Mouse (Mus musculus) forebrain, embryonic 15.5 days (tissue): ENCODE results near the gene Mfap5. TPM values are rescaled to one million over a fixed set of nuclear protein-coding genes. Genes with fewer than 3 reads are reported as not detected.
A peak's percentile ranks its signal among the peaks of the same experiment; 100 is the strongest.
"Not testable (repeated sequence)": the region's sequence is repeated elsewhere in the genome, so short reads cannot be mapped to it uniquely, and the experiment has no call there.

Experiments
- ATAC-seq: fragments of 200-750 bp; cut with Nextera tagmentation; replicated peaks from 2 replicates; pipeline ENCODE4 v1.8.0; 2017; ENCODE audit warnings: mild to moderate bottlenecking, moderate TSS enrichment, moderate library complexity
- H3K27ac ChIP-seq: fragments of 300-500 bp; sonication (generic); replicated peaks from 2 replicates; pipeline ENCODE4 v1.5.1; 2015; ENCODE audit warnings: mild to moderate bottlenecking, inconsistent platforms
- H3K27me3 ChIP-seq: fragments of 300-500 bp; sonication (generic); 2 replicates; pipeline ENCODE4 v1.6.1; 2015; ENCODE audit warnings: inconsistent platforms
- H3K36me3 ChIP-seq: fragments of 300-500 bp; sonication (generic); 2 replicates; pipeline ENCODE4 v1.6.1; 2015; ENCODE audit warnings: mild to moderate bottlenecking, inconsistent platforms
- H3K4me1 ChIP-seq: fragments of 300-500 bp; sonication (generic); 2 replicates; pipeline ENCODE4 v1.6.1; 2015; ENCODE audit warnings: inconsistent platforms
- H3K4me2 ChIP-seq: fragments of 300-500 bp; sonication (generic); replicated peaks from 2 replicates; pipeline ENCODE4 v1.6.1; 2015; ENCODE audit warnings: mild to moderate bottlenecking, inconsistent platforms
- H3K4me3 ChIP-seq: fragments of 300-500 bp; sonication (generic); 2 replicates; pipeline ENCODE4 v1.5.1; 2015; ENCODE audit warnings: mild to moderate bottlenecking, inconsistent platforms
- H3K9ac ChIP-seq: fragments of 300-500 bp; sonication (generic); replicated peaks from 2 replicates; pipeline ENCODE4 v1.6.1; 2015; ENCODE audit warnings: mild to moderate bottlenecking, inconsistent platforms
- H3K9me3 ChIP-seq: fragments of 300-500 bp; sonication (generic); 2 replicates; pipeline ENCODE4 v1.6.1; 2016; ENCODE audit warnings: inconsistent platforms
- WGBS: fragments of 180-500 bp; shearing (Covaris S2); methylation state at CpG from one replicate; pipeline ENCODE4 v1.1.7; 2015; ENCODE audit warnings: mixed read lengths; 5-methylcytosine and 5-hydroxymethylcytosine counted together
- polyA plus RNA-seq: library from polyadenylated mRNA; unstranded; fragments of >200 nt; fragmentation: Nextera tagmentation; extraction: Ambion mirVana; gene quantifications from 2 replicates; pipeline ENCODE4 v1.2.1, GENCODE M21; 2015

Mfap5 gene
- polyA plus RNA-seq, result 0.72 and 1.8 TPM in 2 replicates

DNA sequence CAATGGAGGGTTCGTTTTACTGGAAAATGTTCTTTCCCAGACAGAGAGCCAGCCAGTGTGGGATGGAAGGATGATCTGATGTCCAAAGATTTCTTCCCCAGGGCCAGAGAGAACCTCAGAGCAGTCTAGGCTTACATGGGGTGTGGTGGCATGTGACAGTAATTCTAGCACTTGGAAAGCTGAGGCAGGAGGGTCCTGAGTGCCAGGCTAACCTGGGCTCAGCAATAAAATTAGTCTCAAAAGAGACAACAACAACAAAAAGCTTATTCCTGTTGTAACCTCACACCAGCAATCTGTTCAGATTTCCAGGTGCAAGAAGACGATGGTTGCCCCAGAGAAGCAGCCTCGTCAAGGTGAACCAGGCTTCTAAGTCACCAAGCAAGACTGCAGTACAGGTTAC, at the start of gene Mfap5:
TSS of gene Mfap5 (plus strand) at position 301 of the 400 bp plus-strand sequence.
- 88% methylated on average over 3 of the region's 3 CpGs for WGBS
- no peaks in the 10 kb centered on the region for H3K9me3 ChIP-seq
- H3K27me3 ChIP-seq, result no peaks in the 10 kb centered on the region
- no peak within 1 kb of the TSS for H3K4me3 ChIP-seq
- no peaks in the 10 kb centered on the region for H3K4me1 ChIP-seq
- H3K9ac ChIP-seq, result no peak within 1 kb of the TSS
- no peak within 1 kb of the TSS for H3K4me2 ChIP-seq
- ATAC-seq, result no peak
- H3K36me3 ChIP-seq, result no peaks in the 10 kb centered on the region
- H3K27ac ChIP-seq, result no peak within 1 kb of the TSS

DNA sequence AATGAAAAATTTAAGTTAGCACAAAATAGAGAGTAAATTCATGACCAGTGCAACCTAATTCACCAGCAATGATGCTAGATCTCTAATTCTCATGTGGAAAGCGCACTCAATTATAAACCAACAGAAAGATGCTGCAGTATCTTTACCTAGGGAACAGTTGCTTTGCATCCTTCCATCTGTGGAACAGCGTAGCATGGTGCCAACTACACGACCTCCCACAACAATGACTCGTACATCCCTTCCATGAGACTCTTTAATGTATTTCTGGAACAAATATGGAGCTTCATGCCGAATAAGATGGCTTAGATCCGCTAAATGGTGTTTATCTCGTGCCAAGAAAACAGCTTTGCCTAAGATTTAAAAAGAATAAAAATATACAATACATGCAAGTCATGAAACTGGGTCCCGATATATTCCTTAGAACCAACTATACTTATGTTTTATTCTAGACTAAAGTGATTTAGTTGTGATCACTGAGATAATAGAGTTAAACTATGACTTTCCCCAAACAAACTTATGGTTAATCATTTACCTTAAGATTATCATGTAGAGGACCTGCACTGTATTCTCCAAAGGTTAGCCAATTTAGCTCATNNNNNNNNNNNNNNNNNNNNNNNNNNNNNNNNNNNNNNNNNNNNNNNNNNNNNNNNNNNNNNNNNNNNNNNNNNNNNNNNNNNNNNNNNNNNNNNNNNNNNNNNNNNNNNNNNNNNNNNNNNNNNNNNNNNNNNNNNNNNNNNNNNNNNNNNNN, 46.5 kb upstream of the Mfap5 start:
- 90% methylated on average over 8 of the region's 8 CpGs for WGBS
- H3K9me3 ChIP-seq, result no peaks in the 10 kb centered on the region

GRCm38 (mm10) chr6:122466092-122466713, 39.4 kb upstream of the Mfap5 start:
- Histone ChIP-seq H3K4me2 (no peak overlapping the region), H3K4me1 (no peaks in the 10 kb centered on the region), H3K9me3 (no peaks in the 10 kb centered on the region), H3K27ac (no peak overlapping the region), H3K4me3 (no peak overlapping the region), H3K9ac (no peak overlapping the region), H3K36me3 (peaks cover 70% of the 10 kb centered on the region), H3K27me3 (no peaks in the 10 kb centered on the region)
- WGBS, result 59% methylated on average over 3 of the region's 3 CpGs
- ATAC-seq, result 0 out of 2 replicates have a peak, but pooled peaks have one; percentile 23

More for the DNA sequence above, 46.5 kb upstream of the Mfap5 start:
- no peak overlapping the region for H3K9ac ChIP-seq
- no peak overlapping the region for H3K4me2 ChIP-seq
- no peaks in the 10 kb centered on the region for H3K4me1 ChIP-seq
- ATAC-seq, result no peak
- H3K36me3 ChIP-seq, result peaks cover 68% of the 10 kb centered on the region
- H3K27ac ChIP-seq, result no peak overlapping the region
- no peak overlapping the region for H3K4me3 ChIP-seq
- no peaks in the 10 kb centered on the region for H3K27me3 ChIP-seq

DNA sequence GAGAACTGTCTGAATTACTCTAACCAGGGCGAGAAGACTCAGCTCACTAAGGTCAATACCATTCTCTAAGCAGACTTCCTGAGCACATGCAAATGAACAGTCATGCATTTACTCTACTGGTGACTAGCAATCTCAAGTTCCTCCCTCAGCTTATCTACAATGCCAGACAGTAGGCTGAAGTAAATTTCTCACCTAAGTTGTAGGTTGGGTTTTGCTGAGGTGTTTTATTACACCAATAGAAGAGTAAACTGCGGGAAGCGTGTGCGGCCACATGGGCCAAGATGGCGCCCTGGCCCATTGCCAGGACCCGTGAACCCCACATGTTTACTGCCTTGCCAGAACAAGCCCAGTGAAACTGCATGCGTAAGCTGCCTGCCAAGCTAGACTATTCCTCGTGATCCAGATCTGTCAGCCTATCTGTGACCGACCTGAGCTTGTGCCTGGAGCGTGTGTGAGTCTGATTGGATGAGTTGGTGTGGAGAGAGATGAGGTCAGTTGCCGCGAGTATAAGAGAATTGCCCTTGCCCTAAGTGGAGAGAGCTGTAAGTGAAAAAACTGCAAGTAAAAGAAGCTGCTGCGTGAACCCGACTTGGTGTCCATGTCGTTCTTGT, 36.5 kb upstream of the Mfap5 start:
- no peak for ATAC-seq
- peaks cover 64% of the 10 kb centered on the region for H3K36me3 ChIP-seq
- no peaks in the 10 kb centered on the region for H3K27me3 ChIP-seq
- H3K9me3 ChIP-seq, result no peaks in the 10 kb centered on the region
- H3K4me2 ChIP-seq, result no peak overlapping the region
- no peaks in the 10 kb centered on the region for H3K4me1 ChIP-seq
- 91% methylated on average over 15 of the region's 15 CpGs for WGBS
- no peak overlapping the region for H3K9ac ChIP-seq
- no peak overlapping the region for H3K27ac ChIP-seq
- no peak overlapping the region for H3K4me3 ChIP-seq

GRCm38 (mm10) chr6:122470240-122470639, 35.4 kb upstream of the Mfap5 start:
- H3K4me1 ChIP-seq, result no peaks in the 10 kb centered on the region
- peaks cover 60% of the 10 kb centered on the region for H3K36me3 ChIP-seq
- H3K27ac ChIP-seq, result no peak overlapping the region
- no peak overlapping the region for H3K4me2 ChIP-seq
- no peak overlapping the region for H3K4me3 ChIP-seq
- WGBS, result 92% methylated on average over 2 of the region's 2 CpGs
- H3K27me3 ChIP-seq, result no peaks in the 10 kb centered on the region
- ATAC-seq, result no peak
- H3K9me3 ChIP-seq, result no peaks in the 10 kb centered on the region
- no peak overlapping the region for H3K9ac ChIP-seq

DNA sequence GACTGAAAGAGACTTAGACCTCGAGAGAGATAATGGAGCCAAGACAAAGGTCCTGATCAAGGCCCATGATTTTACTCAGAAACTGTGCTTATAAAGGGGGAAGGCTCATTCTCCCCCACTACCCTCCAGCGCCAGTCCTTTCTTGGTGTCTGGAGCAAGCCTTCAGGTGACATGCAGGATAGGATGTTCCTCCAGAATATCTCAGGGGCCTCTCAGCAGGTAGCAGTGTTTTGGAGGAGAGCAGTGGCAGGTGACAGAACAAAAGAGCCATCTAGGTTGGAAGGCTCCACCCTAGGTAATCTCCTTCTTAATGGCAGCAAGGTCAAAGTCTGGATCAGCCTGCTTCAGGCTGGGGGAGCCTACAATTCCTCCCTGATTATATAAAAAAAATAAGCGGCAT, 34.2 kb upstream of the Mfap5 start:
- not testable (repeated sequence) for H3K9ac ChIP-seq, H3K4me3 ChIP-seq, ATAC-seq, H3K27ac ChIP-seq, H3K4me1 ChIP-seq, H3K9me3 ChIP-seq, H3K4me2 ChIP-seq, H3K27me3 ChIP-seq
- H3K36me3 ChIP-seq, result peaks cover 51% of the 10 kb centered on the region
- 94% methylated on average over 3 of the region's 3 CpGs for WGBS

GRCm38 (mm10) chr6:122478062-122478461, 27.6 kb upstream of the Mfap5 start:
- H3K27ac ChIP-seq, result no peak overlapping the region
- H3K36me3 ChIP-seq, result no peaks in the 10 kb centered on the region
- ATAC-seq, result no peak
- no peak overlapping the region for H3K9ac ChIP-seq
- no peaks in the 10 kb centered on the region for H3K27me3 ChIP-seq
- peaks cover 9% of the 10 kb centered on the region for H3K4me1 ChIP-seq
- 90% methylated on average over 3 of the region's 3 CpGs for WGBS
- H3K9me3 ChIP-seq, result no peaks in the 10 kb centered on the region
- no peak overlapping the region for H3K4me3 ChIP-seq
- no peak overlapping the region for H3K4me2 ChIP-seq

GRCm38 (mm10) chr6:122485401-122486296, 20.0 kb upstream of the Mfap5 start:
- no peaks in the 10 kb centered on the region for H3K9me3 ChIP-seq
- H3K27me3 ChIP-seq, result no peaks in the 10 kb centered on the region
- WGBS, result 1% methylated on average over 61 of the region's 91 CpGs
- H3K36me3 ChIP-seq, result no peaks in the 10 kb centered on the region
- peak; percentile 71 for ATAC-seq
- peak overlapping the region; percentile 65 for H3K4me2 ChIP-seq
- peak overlapping the region; percentile 99 for H3K27ac ChIP-seq
- peaks cover 33% of the 10 kb centered on the region for H3K4me1 ChIP-seq
- H3K9ac ChIP-seq, result peak overlapping the region; percentile 95
- H3K4me3 ChIP-seq, result peak overlapping the region; percentile 84

DNA sequence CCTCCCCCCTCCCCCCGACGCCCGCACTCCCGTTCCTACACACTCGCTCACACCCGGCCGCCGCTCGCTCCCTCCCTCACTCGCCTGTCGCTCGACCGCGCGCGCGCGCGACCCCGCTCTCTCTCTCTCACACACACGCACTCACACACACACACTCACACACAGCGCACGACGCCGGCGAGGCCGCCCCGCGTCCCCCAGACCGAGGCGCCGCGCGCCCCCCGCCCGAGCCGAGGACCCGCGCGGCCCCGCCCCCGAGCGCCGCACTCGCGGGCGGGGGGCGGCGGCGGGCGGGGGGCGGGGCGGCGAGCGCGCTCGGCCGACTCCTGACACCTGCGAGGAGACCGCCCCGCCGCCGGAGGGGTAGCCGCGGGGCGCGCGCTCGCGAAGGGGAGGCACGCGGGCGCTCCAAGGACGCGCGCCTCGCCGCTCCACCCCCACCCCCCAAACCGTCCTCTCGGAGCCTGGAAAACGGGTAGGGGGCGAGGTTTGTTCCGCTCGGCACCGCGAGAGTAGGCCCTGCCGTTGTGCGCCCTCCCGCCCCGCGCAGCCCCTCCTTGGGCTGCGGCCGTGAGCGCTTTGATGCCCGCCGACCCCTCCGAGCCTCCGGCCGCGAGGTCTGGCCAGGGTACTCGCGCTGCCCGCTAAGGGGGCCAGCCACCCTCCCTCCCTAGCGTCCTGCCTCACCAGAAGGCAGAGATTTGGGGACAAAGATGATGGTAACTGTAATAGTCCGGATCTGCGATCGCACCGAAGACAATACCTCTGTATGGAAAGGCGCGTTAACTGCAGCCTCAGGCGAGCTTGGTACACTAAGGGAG, 19.1 kb upstream of the Mfap5 start:
- under 1% methylated on average over 78 of the region's 111 CpGs for WGBS
- Histone ChIP-seq H3K4me3 (peak overlapping the region; percentile 84), H3K9me3 (no peaks in the 10 kb centered on the region), H3K4me1 (peaks cover 36% of the 10 kb centered on the region), H3K36me3 (no peaks in the 10 kb centered on the region), H3K4me2 (peak overlapping the region; percentile 65), H3K27me3 (no peaks in the 10 kb centered on the region), H3K9ac (peak overlapping the region; percentile 95), H3K27ac (peak overlapping the region; percentile 99)
- ATAC-seq, result peak; percentile 90

- H3K4me3 ChIP-seq, result peak overlapping the region; percentile 39
- no peaks in the 10 kb centered on the region for H3K27me3 ChIP-seq
- peak overlapping the region; percentile 51 for H3K9ac ChIP-seq
- H3K4me2 ChIP-seq, result peak overlapping the region; percentile 52
- WGBS, result 22% methylated on average over 15 of the region's 15 CpGs
- H3K27ac ChIP-seq, result peak overlapping the region; percentile 73
- no peaks in the 10 kb centered on the region for H3K9me3 ChIP-seq
- peaks cover 35% of the 10 kb centered on the region for H3K4me1 ChIP-seq
- ATAC-seq, result no peak
- H3K36me3 ChIP-seq, result no peaks in the 10 kb centered on the region
Observed at GRCm38 (mm10) chr6:122490929-122491512, 14.6 kb upstream of the Mfap5 start.

DNA sequence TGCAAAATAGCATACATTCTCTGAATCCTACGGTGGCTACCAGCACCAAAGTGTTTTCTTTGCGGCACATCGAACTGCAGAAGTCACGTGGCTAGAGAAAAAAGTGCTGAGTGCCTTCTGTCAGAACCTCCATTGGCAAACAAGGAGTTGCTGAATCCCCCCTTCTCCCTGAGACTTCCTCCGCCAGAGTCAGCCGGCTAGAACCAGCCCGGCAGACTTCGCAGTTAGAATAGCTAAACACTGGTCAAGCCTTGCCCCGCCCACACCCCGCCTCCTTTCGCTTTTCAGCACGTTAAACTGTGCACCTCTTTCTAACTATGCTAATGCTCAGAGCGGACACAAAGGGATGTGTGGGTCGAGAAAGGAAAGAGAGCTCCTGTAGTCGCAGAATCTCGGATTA, 14.1 kb upstream of the Mfap5 start:
- Histone ChIP-seq H3K27ac (peak overlapping the region; percentile 73), H3K9me3 (no peaks in the 10 kb centered on the region), H3K27me3 (no peaks in the 10 kb centered on the region), H3K4me1 (peaks cover 39% of the 10 kb centered on the region), H3K9ac (peak overlapping the region; percentile 51), H3K36me3 (no peaks in the 10 kb centered on the region), H3K4me2 (peak overlapping the region; percentile 52), H3K4me3 (peak overlapping the region; percentile 39)
- under 1% methylated on average over 16 of the region's 16 CpGs for WGBS
- peak; percentile 68 for ATAC-seq
